Mouse (Mus musculus): Measurements from ENCODE around the gene Tbcd. TPM values are rescaled to one million over a fixed set of nuclear protein-coding genes. Genes with fewer than 3 reads are reported as not detected.

Gene Tbcd
- total and polyA plus RNA-seq, 3 experiments: 10.6 to 17.4 (median 11.4) TPM

DNA sequence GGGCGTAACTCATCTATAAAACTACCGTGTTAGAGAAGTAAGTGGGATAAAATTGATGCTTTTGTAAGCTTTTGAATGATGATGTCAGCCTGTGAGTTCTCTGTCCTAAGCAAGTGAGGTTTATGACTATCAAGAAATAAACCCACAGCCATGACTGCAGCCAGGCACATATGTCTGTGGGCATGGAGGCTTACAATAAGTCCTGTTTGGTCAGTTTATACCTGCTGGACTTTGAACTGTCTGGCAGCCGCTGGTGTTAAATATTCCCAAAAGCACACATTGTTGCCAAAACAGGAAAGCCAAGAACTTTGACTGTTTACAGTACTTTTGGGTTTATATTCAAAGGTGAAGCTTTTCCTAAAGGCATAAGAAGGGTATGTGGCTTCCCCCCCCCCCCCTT is 65.2 kb downstream of the Tbcd start:
- no peak for DNase-seq
- Histone ChIP-seq H3K9ac (ENCODE audit: low read depth, low read length) (no peak overlapping the region), H3K27ac (no peak overlapping the region), H3K36me3 (ENCODE audit: control insufficient read depth, insufficient read depth, low read length) (no peaks in the 10 kb centered on the region), H3K27me3 (ENCODE audit: control insufficient read depth, insufficient read depth, low read length) (no peaks in the 10 kb centered on the region), H3K4me1 (ENCODE audit: control insufficient read depth, insufficient read depth, low read length) (no peaks in the 10 kb centered on the region), H3K4me3 (no peak overlapping the region), H3K79me2 (replicated peaks; ENCODE audit: control insufficient read depth, insufficient read depth, low read length) (no peaks in the 10 kb centered on the region)
- intact Hi-C loops (cut with DNase I): no loop called here
- WGBS: 83% methylated on average over 3 of the region's 3 CpGs
- TF ChIP-seq CTCF (IDR thresholded peaks at IDR 0.05) (no peak), EP300 (IDR thresholded peaks at IDR 0.05; ENCODE audit: insufficient read depth, low read depth, low read length) (no peak), POLR2A (IDR thresholded peaks at IDR 0.05; ENCODE audit: insufficient read depth, low read depth, low read length) (no peak)

DNA sequence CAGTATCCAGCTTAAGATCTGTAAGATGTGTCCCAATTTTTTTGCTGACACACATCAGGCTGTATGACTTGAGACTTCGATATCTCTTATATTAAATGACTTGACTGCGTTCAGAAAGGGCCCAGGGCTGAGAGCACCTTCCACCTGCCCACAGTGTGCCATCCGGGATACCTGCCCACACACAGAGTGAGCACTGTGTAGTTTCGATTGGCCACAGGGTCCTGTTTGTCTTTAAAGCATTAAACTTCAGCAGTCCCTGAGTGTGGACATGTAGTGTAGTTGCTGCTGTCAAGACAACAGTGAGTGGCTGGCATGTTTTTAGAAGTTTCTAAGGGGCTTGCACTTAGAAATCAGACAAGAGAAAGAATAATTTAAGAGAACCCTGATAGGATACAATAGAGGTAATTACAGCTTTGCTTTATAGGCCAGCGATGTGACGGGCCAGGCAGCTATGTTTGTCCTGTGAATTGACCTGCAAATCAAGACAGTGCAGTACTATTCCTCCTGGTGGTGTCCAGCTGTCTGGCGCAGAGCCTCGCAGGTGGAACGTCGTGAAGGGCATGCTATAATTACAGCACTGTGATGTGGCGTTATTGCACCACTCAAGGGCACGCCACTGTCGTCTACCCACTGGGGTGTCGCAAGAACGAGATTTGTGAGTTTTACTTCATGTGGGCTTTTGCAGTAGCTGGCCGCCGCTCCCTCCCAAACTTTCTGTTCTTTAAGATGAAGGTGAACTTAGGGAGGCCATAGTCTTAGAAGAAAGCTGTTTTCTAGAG is 66.1 kb downstream of the Tbcd start:
- H3K36me3 ChIP-seq (ENCODE audit: control insufficient read depth, insufficient read depth, low read length): no peaks in the 10 kb centered on the region
- WGBS: 71% methylated on average over 17 of the region's 17 CpGs
- TF ChIP-seq EP300 (IDR thresholded peaks at IDR 0.05; ENCODE audit: insufficient read depth, low read depth, low read length) (no peak), POLR2A (IDR thresholded peaks at IDR 0.05; ENCODE audit: insufficient read depth, low read depth, low read length) (no peak), CTCF (IDR thresholded peaks at IDR 0.05) (0 out of 2 replicates have a peak, but pooled peaks have one; percentile 5)
- no peaks in the 10 kb centered on the region for H3K79me2 ChIP-seq (replicated peaks; ENCODE audit: control insufficient read depth, insufficient read depth, low read length)
- peak; percentile 37 to 59 for DNase-seq
- H3K4me3 ChIP-seq: no peak overlapping the region
- intact Hi-C loops (cut with DNase I): no loop called here
- no peaks in the 10 kb centered on the region for H3K27me3 ChIP-seq (ENCODE audit: control insufficient read depth, insufficient read depth, low read length)
- H3K9ac ChIP-seq (ENCODE audit: low read depth, low read length): no peak overlapping the region
- H3K27ac ChIP-seq: no peak overlapping the region
- no peaks in the 10 kb centered on the region for H3K4me1 ChIP-seq (ENCODE audit: control insufficient read depth, insufficient read depth, low read length)

DNA sequence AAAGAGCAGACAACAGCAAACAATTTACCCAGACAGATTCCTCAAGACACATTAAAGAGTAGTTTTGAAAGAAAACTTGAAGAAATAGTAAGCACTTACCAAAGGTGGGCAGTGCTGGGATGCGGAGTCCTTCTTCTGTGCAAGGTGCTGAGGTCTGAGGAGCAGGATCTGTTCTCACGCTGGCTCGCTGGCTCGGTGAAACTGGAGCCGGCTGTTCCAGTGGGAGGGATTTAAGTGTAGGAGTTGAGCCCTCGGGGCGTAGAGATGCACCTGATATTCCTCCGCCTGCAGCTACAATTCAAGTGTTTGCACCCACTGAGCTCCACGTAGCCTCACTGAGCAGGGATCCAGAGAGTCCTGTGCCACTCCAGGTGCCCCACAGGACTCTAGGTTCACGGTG is 67.4 kb downstream of the Tbcd start, which contains the start of gene Zfp750:
TSS of gene Zfp750 (minus strand) at position 203 of the 400 bp plus-strand sequence.
- WGBS: 69% methylated on average over 10 of the region's 10 CpGs

DNA sequence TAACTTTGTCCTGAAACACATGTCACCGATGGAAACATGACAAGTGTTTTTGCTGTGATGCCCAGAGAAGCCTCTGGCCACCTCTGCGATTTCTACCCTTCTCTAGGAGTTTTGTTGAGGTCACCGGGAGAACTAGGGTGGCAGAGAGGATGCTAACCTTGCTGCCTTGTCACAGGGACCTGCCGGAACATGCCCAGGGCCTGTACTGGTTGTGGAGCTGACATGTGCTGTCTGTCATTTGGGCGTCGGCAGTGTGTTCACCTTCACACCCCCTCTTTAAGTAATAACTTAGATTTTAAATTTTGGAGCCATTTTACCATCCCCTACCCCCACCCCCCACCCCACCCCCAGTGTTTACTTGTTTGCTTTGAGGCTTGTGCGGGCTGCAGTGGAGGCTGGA is 68.0 kb downstream of the Tbcd start:
- Histone ChIP-seq H3K27ac (no peak overlapping the region), H3K79me2 (replicated peaks; ENCODE audit: control insufficient read depth, insufficient read depth, low read length) (no peaks in the 10 kb centered on the region), H3K36me3 (ENCODE audit: control insufficient read depth, insufficient read depth, low read length) (no peaks in the 10 kb centered on the region), H3K4me1 (ENCODE audit: control insufficient read depth, insufficient read depth, low read length) (no peaks in the 10 kb centered on the region), H3K9ac (ENCODE audit: low read depth, low read length) (no peak overlapping the region), H3K4me3 (no peak overlapping the region), H3K27me3 (ENCODE audit: control insufficient read depth, insufficient read depth, low read length) (no peaks in the 10 kb centered on the region)
- intact Hi-C loops (cut with DNase I): no loop called here
- 91% methylated on average over 7 of the region's 7 CpGs for WGBS
- no peak for DNase-seq
- TF ChIP-seq POLR2A (IDR thresholded peaks at IDR 0.05; ENCODE audit: insufficient read depth, low read depth, low read length) (no peak), EP300 (IDR thresholded peaks at IDR 0.05; ENCODE audit: insufficient read depth, low read depth, low read length) (no peak), CTCF (IDR thresholded peaks at IDR 0.05) (no peak)

More for the DNA sequence above, 67.4 kb downstream of the Tbcd start, which contains the start of gene Zfp750:
- intact Hi-C loops (cut with DNase I): no loop called here
- Histone ChIP-seq H3K79me2 (replicated peaks; ENCODE audit: control insufficient read depth, insufficient read depth, low read length) (no peaks in the 10 kb centered on the region), H3K27ac (no peak within 1 kb of the TSS), H3K4me1 (ENCODE audit: control insufficient read depth, insufficient read depth, low read length) (no peaks in the 10 kb centered on the region), H3K9ac (ENCODE audit: low read depth, low read length) (no peak within 1 kb of the TSS), H3K36me3 (ENCODE audit: control insufficient read depth, insufficient read depth, low read length) (no peaks in the 10 kb centered on the region), H3K4me3 (no peak within 1 kb of the TSS), H3K27me3 (ENCODE audit: control insufficient read depth, insufficient read depth, low read length) (no peaks in the 10 kb centered on the region)
- TF ChIP-seq POLR2A (IDR thresholded peaks at IDR 0.05; ENCODE audit: insufficient read depth, low read depth, low read length): no peak
- no peak for TF ChIP-seq EP300 (IDR thresholded peaks at IDR 0.05; ENCODE audit: insufficient read depth, low read depth, low read length)
- TF ChIP-seq CTCF (IDR thresholded peaks at IDR 0.05): no peak
- no peak for DNase-seq

DNA sequence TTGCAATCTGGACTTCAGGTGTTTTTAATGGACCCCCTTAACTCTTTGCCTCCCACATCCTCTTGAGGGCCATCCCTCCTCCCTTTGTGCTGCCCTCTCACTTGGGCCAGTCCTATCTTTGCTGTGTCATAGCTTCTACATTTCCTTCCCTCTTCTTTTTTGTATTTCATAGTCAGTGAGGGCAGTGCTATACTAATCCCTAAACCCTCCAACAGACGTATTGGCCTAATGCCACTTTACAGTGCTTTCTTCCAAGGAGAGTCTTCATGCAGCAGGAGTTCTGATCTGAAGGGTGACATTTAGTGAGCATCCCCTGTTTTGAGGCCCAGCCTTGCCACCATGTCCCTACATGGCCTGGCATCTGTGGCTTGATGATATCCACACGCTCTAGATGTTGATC is 69.0 kb downstream of the Tbcd start:
- WGBS: 80% methylated on average over 2 of the region's 2 CpGs
- Histone ChIP-seq H3K36me3 (ENCODE audit: control insufficient read depth, insufficient read depth, low read length) (no peaks in the 10 kb centered on the region), H3K4me1 (ENCODE audit: control insufficient read depth, insufficient read depth, low read length) (no peaks in the 10 kb centered on the region), H3K27me3 (ENCODE audit: control insufficient read depth, insufficient read depth, low read length) (no peaks in the 10 kb centered on the region), H3K4me3 (no peak overlapping the region), H3K27ac (no peak overlapping the region), H3K9ac (ENCODE audit: low read depth, low read length) (no peak overlapping the region), H3K79me2 (replicated peaks; ENCODE audit: control insufficient read depth, insufficient read depth, low read length) (no peaks in the 10 kb centered on the region)
- no peak for DNase-seq
- intact Hi-C loops (cut with DNase I): no loop called here
- TF ChIP-seq CTCF (IDR thresholded peaks at IDR 0.05): no peak
- TF ChIP-seq POLR2A (IDR thresholded peaks at IDR 0.05; ENCODE audit: insufficient read depth, low read depth, low read length): no peak
- no peak for TF ChIP-seq EP300 (IDR thresholded peaks at IDR 0.05; ENCODE audit: insufficient read depth, low read depth, low read length)

DNA sequence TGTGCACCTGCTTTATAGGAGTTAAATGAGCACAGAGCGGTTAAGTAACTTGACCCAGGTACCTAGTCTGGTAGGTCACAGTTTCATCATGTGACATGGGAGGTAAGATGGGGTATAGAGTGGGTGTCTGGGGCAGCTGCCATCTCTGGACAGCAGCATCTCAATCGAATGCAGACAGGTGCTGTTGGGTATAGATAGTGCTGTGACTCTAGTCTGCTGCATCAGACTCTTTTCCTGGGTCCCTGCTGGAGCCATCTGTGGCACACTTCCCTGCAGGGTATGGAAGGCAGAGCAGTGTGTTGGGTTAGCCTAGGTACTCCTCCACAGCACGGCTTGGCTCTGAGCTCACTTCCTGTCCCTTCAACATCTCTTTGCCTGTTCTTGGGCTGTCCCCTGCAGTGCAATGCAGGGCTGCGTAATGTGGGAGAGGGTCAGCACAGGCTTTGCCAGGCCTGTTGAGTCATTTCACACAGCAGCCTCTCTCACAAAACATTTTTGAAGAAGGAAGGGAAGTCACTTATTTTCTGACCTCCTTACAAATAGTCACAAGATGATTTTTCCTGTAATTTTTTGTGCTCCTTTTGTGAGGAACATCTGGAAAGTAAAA is 70.5 kb downstream of the Tbcd start:
- no peaks in the 10 kb centered on the region for H3K27me3 ChIP-seq (ENCODE audit: control insufficient read depth, insufficient read depth, low read length)
- no peak overlapping the region for H3K4me3 ChIP-seq
- no peaks in the 10 kb centered on the region for H3K79me2 ChIP-seq (replicated peaks; ENCODE audit: control insufficient read depth, insufficient read depth, low read length)
- 78% methylated on average over 4 of the region's 4 CpGs for WGBS
- no peak for DNase-seq
- intact Hi-C loops (cut with DNase I): no loop called here
- TF ChIP-seq CTCF (IDR thresholded peaks at IDR 0.05): no peak
- no peak overlapping the region for H3K27ac ChIP-seq
- no peaks in the 10 kb centered on the region for H3K36me3 ChIP-seq (ENCODE audit: control insufficient read depth, insufficient read depth, low read length)
- H3K4me1 ChIP-seq (ENCODE audit: control insufficient read depth, insufficient read depth, low read length): no peaks in the 10 kb centered on the region
- H3K9ac ChIP-seq (ENCODE audit: low read depth, low read length): no peak overlapping the region

Measured in heart, adult 2 months (tissue).